Comparison of ENCODE assay signal across 23 mouse cellular contexts in genomic region chr9:118933800-118934199, GRCm38 (mm10). TPM values are rescaled to one million over a fixed set of nuclear protein-coding genes. Genes with fewer than 3 reads are reported as not detected.
DNase-seq lines count a peak whose midpoint lies in the region; ATAC-seq and TF ChIP-seq lines count a peak whose summit lies in the region.
"Had no signal": no experiment of that assay in that cellular context is flagged by ENCODE, and none has a peak within 500 bp of the region (broad histone marks: within the 10 kb centered on the region; RNA-seq: fewer than 3 reads in every experiment).

No protein-coding gene starts in this region.

- peak; percentile 89 for DNase-seq in heart, adult 11 months
- DNase-seq in kidney, postnatal 0 days (ENCODE audit: low spot score): no peak
- no peak for DNase-seq in kidney, postnatal 14 days
- DNase-seq in lung, embryonic 14.5 days: no peak
- no peak for DNase-seq in lung, postnatal 36 days
- no peak for DNase-seq in cerebellum, adult 8-10 months
- DNase-seq: cerebellum, adult 9-11 months; heart, postnatal 14 days; retina, postnatal 1 day; right cerebral cortex, postnatal 25 days; spleen, adult 18-20 months; thymus, adult 2 months had no signal

- H3K4me1 ChIP-seq in heart, embryonic 11.5 days (ENCODE audit: control insufficient read depth, insufficient read depth, low read length): peaks cover 20% of the 10 kb centered on the region
- H3K4me1 ChIP-seq in kidney, postnatal 0 days (replicated peaks; ENCODE audit: insufficient read depth, low read length): peaks cover 26% of the 10 kb centered on the region
- H3K4me1 ChIP-seq in lung, embryonic 14.5 days (ENCODE audit: insufficient read depth): peaks cover 4% of the 10 kb centered on the region
- peaks cover 10% of the 10 kb centered on the region for H3K4me1 ChIP-seq in stomach, embryonic 14.5 days (ENCODE audit: control insufficient read depth, insufficient read depth, low read length)
- H3K4me1 ChIP-seq: forebrain, embryonic 12.5 days had no signal

- H3K27ac ChIP-seq in heart, embryonic 11.5 days (ENCODE audit: low read depth, low read length): no peak overlapping the region
- H3K27ac ChIP-seq in kidney, postnatal 0 days: peak overlapping the region; percentile 2; the same call in 1 of the 2 replicates
- H3K27ac ChIP-seq in lung, embryonic 14.5 days (ENCODE audit: low read depth): no peak overlapping the region
- peak overlapping the region; percentile 40; the same call in 1 of the 2 replicates for H3K27ac ChIP-seq in stomach, embryonic 14.5 days (ENCODE audit: low read length)
- H3K27ac ChIP-seq: embryonic facial prominence, embryonic 12.5 days; forebrain, embryonic 12.5 days; heart, embryonic 13.5 days; macrophage; midbrain, embryonic 10.5 days; neural tube, embryonic 13.5 days had no signal

- H3K4me2 ChIP-seq in heart, embryonic 11.5 days: no peak overlapping the region
- no peak overlapping the region for H3K4me2 ChIP-seq in kidney, postnatal 0 days (ENCODE audit: low read length)
- H3K4me2 ChIP-seq in lung, embryonic 14.5 days: no peak overlapping the region
- H3K4me2 ChIP-seq in stomach, embryonic 14.5 days (replicated peaks; ENCODE audit: low read depth, low read length): no peak overlapping the region
- H3K4me2 ChIP-seq: embryonic facial prominence, embryonic 12.5 days; forebrain, embryonic 12.5 days; neural tube, embryonic 13.5 days had no signal

- H3K27me3 ChIP-seq in heart, embryonic 11.5 days (ENCODE audit: control insufficient read depth, insufficient read depth, low read length): no peaks in the 10 kb centered on the region
- no peaks in the 10 kb centered on the region for H3K27me3 ChIP-seq in kidney, postnatal 0 days (ENCODE audit: insufficient read depth, low read length)
- H3K27me3 ChIP-seq in lung, embryonic 14.5 days (ENCODE audit: insufficient read depth, low read length): no peaks in the 10 kb centered on the region
- H3K27me3 ChIP-seq in stomach, embryonic 14.5 days (ENCODE audit: control insufficient read depth, insufficient read depth, low read length): no peaks in the 10 kb centered on the region
- H3K27me3 ChIP-seq: embryonic facial prominence, embryonic 12.5 days; forebrain, embryonic 12.5 days; heart, embryonic 13.5 days; neural tube, embryonic 13.5 days had no signal

- H3K9me3 ChIP-seq in heart, embryonic 11.5 days (replicated peaks; ENCODE audit: control insufficient read depth, low read length): no peaks in the 10 kb centered on the region
- no peaks in the 10 kb centered on the region for H3K9me3 ChIP-seq in kidney, postnatal 0 days (replicated peaks; ENCODE audit: low read length)
- no peaks in the 10 kb centered on the region for H3K9me3 ChIP-seq in lung, embryonic 14.5 days (ENCODE audit: low read depth, low read length)
- H3K9me3 ChIP-seq in stomach, embryonic 14.5 days (ENCODE audit: control insufficient read depth, low read depth, low read length): no peaks in the 10 kb centered on the region
- H3K9me3 ChIP-seq: embryonic facial prominence, embryonic 12.5 days; forebrain, embryonic 12.5 days; heart, embryonic 13.5 days; midbrain, embryonic 10.5 days; neural tube, embryonic 13.5 days had no signal

- H3K4me3 ChIP-seq in heart, embryonic 11.5 days (ENCODE audit: low read depth, low read length): no peak overlapping the region
- H3K4me3 ChIP-seq in kidney, postnatal 0 days (replicated peaks; ENCODE audit: low read depth, low read length): no peak overlapping the region
- H3K4me3 ChIP-seq in lung, embryonic 14.5 days (ENCODE audit: low read depth, low read length): no peak overlapping the region
- H3K4me3 ChIP-seq in stomach, embryonic 14.5 days (ENCODE audit: low read depth, low read length): no peak overlapping the region
- H3K4me3 ChIP-seq: embryonic facial prominence, embryonic 12.5 days; forebrain, embryonic 12.5 days; heart, embryonic 13.5 days; midbrain, embryonic 10.5 days; myocyte; neural tube, embryonic 13.5 days had no signal

- ATAC-seq in heart, embryonic 11.5 days (replicated peaks; ENCODE audit: insufficient number of reproducible peaks, low FRiP score, low TSS enrichment): no peak
- no peak for ATAC-seq in kidney, postnatal 0 days (replicated peaks; ENCODE audit: low FRiP score, low read depth)
- no peak for ATAC-seq in lung, embryonic 14.5 days (ENCODE audit: insufficient read depth)
- ATAC-seq in stomach, embryonic 14.5 days (ENCODE audit: insufficient number of reproducible peaks, insufficient read depth, low FRiP score, low read depth): no peak
- ATAC-seq: CD4-positive, CD25-positive, alpha-beta regulatory T cell, adult 4 months; midbrain, embryonic 16.5 days had no signal

- H3K9ac ChIP-seq in heart, embryonic 11.5 days (ENCODE audit: low read depth, low read length): no peak overlapping the region
- H3K9ac ChIP-seq in kidney, postnatal 0 days (ENCODE audit: low read depth, low read length): no peak overlapping the region
- H3K9ac ChIP-seq in lung, embryonic 14.5 days: no peak overlapping the region
- no peak overlapping the region for H3K9ac ChIP-seq in stomach, embryonic 14.5 days (replicated peaks; ENCODE audit: low read depth, low read length)
- H3K9ac ChIP-seq: embryonic facial prominence, embryonic 12.5 days; forebrain, embryonic 12.5 days; heart, embryonic 13.5 days; neural tube, embryonic 13.5 days had no signal

- 74% methylated on average over 9 of the region's 9 CpGs for WGBS in heart, embryonic 11.5 days (ENCODE audit: insufficient replicate concordance)
- WGBS in kidney, postnatal 0 days: 83% methylated on average over 9 of the region's 9 CpGs
- 83% methylated on average over 9 of the region's 9 CpGs for WGBS in lung, embryonic 14.5 days
- WGBS in stomach, embryonic 14.5 days: 85% methylated on average over 9 of the region's 9 CpGs

- TF ChIP-seq CTCF in kidney, postnatal 0 days (IDR thresholded peaks at IDR 0.05; ENCODE audit: low read depth): peak; percentile 4; the same call in 1 of the 2 replicates
- 0 out of 2 replicates have a peak, but pooled peaks have one; percentile 14 for TF ChIP-seq CTCF in lung, embryonic 14.5 days (IDR thresholded peaks at IDR 0.05; ENCODE audit: low read depth)

- no peaks in the 10 kb centered on the region for H3K36me3 ChIP-seq in heart, embryonic 11.5 days (ENCODE audit: control insufficient read depth, insufficient read depth, low read length)
- no peaks in the 10 kb centered on the region for H3K36me3 ChIP-seq in kidney, postnatal 0 days (ENCODE audit: insufficient read depth, low read length)
- no peaks in the 10 kb centered on the region for H3K36me3 ChIP-seq in lung, embryonic 14.5 days (ENCODE audit: insufficient read depth)
- H3K36me3 ChIP-seq in stomach, embryonic 14.5 days (ENCODE audit: control insufficient read depth, insufficient read depth, low read length): no peaks in the 10 kb centered on the region
- H3K36me3 ChIP-seq: forebrain, embryonic 12.5 days; midbrain, embryonic 10.5 days; neural tube, embryonic 13.5 days had no signal

RNA-seq across cellular contexts. Expression of gene Ctdspl, which starts 7.5 kb away (rescaled TPM):
- 8.5 and 10.5 TPM in 2 replicates for polyA plus RNA-seq in heart, embryonic 11.5 days (2014; fragmentation: Nextera tagmentation; extraction: Ambion mirVana)
- 21.9 and 24.2 TPM in 2 replicates for polyA plus RNA-seq in kidney, postnatal 0 days (2015; fragmentation: Nextera tagmentation; extraction: Ambion mirVana)
- 20.1 and 22.9 TPM in 2 replicates for polyA plus RNA-seq in lung, embryonic 14.5 days (2014; fragmentation: Nextera tagmentation; extraction: Ambion mirVana)
- polyA plus RNA-seq in stomach, embryonic 14.5 days (2014; fragmentation: Nextera tagmentation; extraction: Ambion mirVana): 26.6 and 26.7 TPM in 2 replicates

Comparison
In these comparisons a context has a peak if more than half of its experiments do, and no peak if none do; other contexts are left out.
1. H3K27ac ChIP-seq: peak in kidney, postnatal 0 days (single experiment) and stomach, embryonic 14.5 days (single experiment); none in heart, embryonic 11.5 days (single experiment) and lung, embryonic 14.5 days (single experiment).